Mouse (Mus musculus) CH12.LX (cell line): ENCODE data around the gene Wnt9b. TPM values are rescaled to one million over a fixed set of nuclear protein-coding genes. Genes with fewer than 3 reads are reported as not detected.

Experiments used
- DNase-seq: peaks from one replicate; pipeline ENCODE4 v3.0.0-alpha.2; 2013; ENCODE audit errors: extremely low read depth
- H3K27ac ChIP-seq: 2 replicates; pipeline ENCODE4 v1.5.1; 2012; ENCODE audit warnings: low read depth, mild to moderate bottlenecking, control low read depth, moderate library complexity; ENCODE audit not compliant: insufficient read depth
- H3K27me3 ChIP-seq: replicated peaks from 2 replicates; pipeline ENCODE3; 2012; ENCODE audit warnings: inconsistent platforms
- H3K36me3 ChIP-seq, 2 experiments: replicated peaks in 1 of 2; 2 replicates each; pipeline versions ENCODE3 to v1.6.1; 2012; ENCODE audit warnings: inconsistent platforms in 1 of 2, low read length in 1 of 2, mild to moderate bottlenecking in 1 of 2, mixed read lengths in 1 of 2, moderate library complexity in 1 of 2; ENCODE audit not compliant: control insufficient read depth in 1 of 2, insufficient read depth in 1 of 2
- H3K4me1 ChIP-seq, 2 experiments: 2 replicates each; pipeline ENCODE4 v1.6.1; 2012; ENCODE audit warnings: inconsistent platforms in 1 of 2, moderate library complexity in 1 of 2; ENCODE audit not compliant: insufficient read depth in 2 of 2, control insufficient read depth in 1 of 2
- H3K4me2 ChIP-seq: 2 replicates; pipeline ENCODE4 v1.6.1; 2012; ENCODE audit warnings: low read depth, mild to moderate bottlenecking, control low read depth; ENCODE audit not compliant: poor library complexity, insufficient read depth, severe bottlenecking
- H3K4me3 ChIP-seq, 3 experiments: fragments of 150-350 bp in 1 of 3; sonication (generic) in 1 of 3; replicated peaks in 1 of 3; 2 replicates each; pipeline versions ENCODE3 to v1.5.1; 2011 to 2012; ENCODE audit warnings: low read depth in 2 of 3, low read length in 2 of 3, mild to moderate bottlenecking in 2 of 3, moderate library complexity in 2 of 3, control low read depth in 1 of 3, improper control_type of control experiment in 1 of 3, inconsistent platforms in 1 of 3, mixed read lengths in 1 of 3; ENCODE audit not compliant: poor library complexity in 1 of 3
- H3K79me2 ChIP-seq: replicated peaks from 2 replicates; pipeline ENCODE4 v1.6.1; 2012; ENCODE audit warnings: mild to moderate bottlenecking, moderate library complexity; ENCODE audit not compliant: control insufficient read depth, poor library complexity, insufficient read depth, severe bottlenecking; ENCODE audit errors: extremely low read depth
- H3K9ac ChIP-seq: 2 replicates; pipeline ENCODE4 v1.6.1; 2012; ENCODE audit warnings: low read depth, mild to moderate bottlenecking, control low read depth, moderate library complexity; ENCODE audit not compliant: insufficient read depth
- H3K9me3 ChIP-seq: replicated peaks from 2 replicates; pipeline ENCODE3; 2012; ENCODE audit warnings: low read length, inconsistent platforms, mixed read lengths
- BHLHE40 ChIP-seq: IDR thresholded peaks from 2 replicates; pipeline ENCODE4 v1.6.1; 2011; ENCODE audit warnings: mild to moderate bottlenecking, low read depth, low read length, improper control_type of control experiment
- CHD2 ChIP-seq: IDR thresholded peaks from 2 replicates; pipeline ENCODE4 v1.6.1; 2011; ENCODE audit warnings: low read length, improper control_type of control experiment
- CTCF ChIP-seq, 2 experiments: IDR thresholded peaks in 1 of 2; conservative IDR thresholded peaks in 1 of 2; 2 replicates each; pipeline ENCODE4 v1.5.1; 2011 to 2012; ENCODE audit warnings: low read depth in 2 of 2, low read length in 2 of 2, improper control_type of control experiment in 1 of 2, inconsistent platforms in 1 of 2, mild to moderate bottlenecking in 1 of 2, moderate library complexity in 1 of 2
- ETS1 ChIP-seq: conservative IDR thresholded peaks from 2 replicates; pipeline ENCODE4 v1.6.1; 2012; ENCODE audit warnings: low read depth, mild to moderate bottlenecking, inconsistent platforms, low read length, improper control_type of control experiment, moderate library complexity
- HCFC1 ChIP-seq: IDR thresholded peaks from 2 replicates; pipeline ENCODE4 v1.6.1; 2012; ENCODE audit warnings: low read depth, mild to moderate bottlenecking, inconsistent platforms, low read length, improper control_type of control experiment
- JUND ChIP-seq: conservative IDR thresholded peaks from 2 replicates; pipeline ENCODE4 v1.6.1; 2011; ENCODE audit warnings: low read depth, low read length, improper control_type of control experiment
- KAT2A ChIP-seq: IDR thresholded peaks from 2 replicates; pipeline ENCODE4 v1.6.1; 2012; ENCODE audit warnings: low read length, improper control_type of control experiment, inconsistent platforms; ENCODE audit not compliant: insufficient replicate concordance
- MYC ChIP-seq: IDR thresholded peaks from 2 replicates; pipeline ENCODE4 v1.6.1; 2011; ENCODE audit warnings: low read depth, mild to moderate bottlenecking, improper control_type of control experiment, low read length
- RAD21 ChIP-seq: IDR thresholded peaks from 2 replicates; pipeline ENCODE4 v1.6.1; 2011; ENCODE audit warnings: low read depth, mild to moderate bottlenecking, low read length, improper control_type of control experiment, moderate library complexity
- TBP ChIP-seq: conservative IDR thresholded peaks from 2 replicates; pipeline ENCODE4 v1.6.1; 2011; ENCODE audit warnings: low read depth, low read length, improper control_type of control experiment
- TCF12 ChIP-seq: IDR thresholded peaks from 2 replicates; pipeline ENCODE4 v1.6.1; 2014; ENCODE audit warnings: low read depth, mild to moderate bottlenecking, inconsistent platforms, low read length, improper control_type of control experiment
- UBTF ChIP-seq: IDR thresholded peaks from 2 replicates; pipeline ENCODE4 v1.6.1; 2012; ENCODE audit warnings: low read depth, mild to moderate bottlenecking, inconsistent platforms, low read length, improper control_type of control experiment, moderate library complexity
- ZC3H11A ChIP-seq: IDR thresholded peaks from 2 replicates; pipeline ENCODE4 v1.6.1; 2012; ENCODE audit warnings: low read depth, mild to moderate bottlenecking, inconsistent platforms, low read length, improper control_type of control experiment
- ZNF384 ChIP-seq: IDR thresholded peaks from 2 replicates; pipeline ENCODE4 v1.6.1; 2012; ENCODE audit warnings: low read depth, low read length, improper control_type of control experiment, inconsistent platforms
- dilution Hi-C: fragments of 300-500 bp; cut with MboI; formaldehyde crosslinking; loops from 2 replicates; pipeline ENCODE4 v1.14.3; 2020; ENCODE audit warnings: low sequenced_read_pairs; ENCODE audit not compliant: extremely low pct_unique_long_range_greater_than_20kb, extremely low pct_ligation_motif_present
- in situ Hi-C: fragments of 300-500 bp; cut with MboI; formaldehyde crosslinking; loops from 3 replicates; pipeline ENCODE4 v1.14.3; 2019; ENCODE audit warnings: low sequenced_read_pairs, low pct_ligation_motif_present, low pct_unique_long_range_greater_than_20kb, mixed read lengths
- polyA plus RNA-seq: library from polyadenylated mRNA; unstranded; fragments of >175 nt; gene quantifications from 2 replicates; pipeline ENCODE4 v1.2.1, GENCODE M21; 2012; ENCODE audit warnings: low read depth; ENCODE audit not compliant: insufficient read length
- total RNA-seq, 2 experiments: library from RNA; depleted of rRNA; stranded (reverse); fragments of 300-350 nt in 1 of 2; fragments of >200 nt in 1 of 2; gene quantifications; 2 replicates each; pipeline ENCODE4 v1.2.3; 2012 to 2014

The Wnt9b gene
- total and polyA plus RNA-seq, 3 experiments, result not detected

DNA sequence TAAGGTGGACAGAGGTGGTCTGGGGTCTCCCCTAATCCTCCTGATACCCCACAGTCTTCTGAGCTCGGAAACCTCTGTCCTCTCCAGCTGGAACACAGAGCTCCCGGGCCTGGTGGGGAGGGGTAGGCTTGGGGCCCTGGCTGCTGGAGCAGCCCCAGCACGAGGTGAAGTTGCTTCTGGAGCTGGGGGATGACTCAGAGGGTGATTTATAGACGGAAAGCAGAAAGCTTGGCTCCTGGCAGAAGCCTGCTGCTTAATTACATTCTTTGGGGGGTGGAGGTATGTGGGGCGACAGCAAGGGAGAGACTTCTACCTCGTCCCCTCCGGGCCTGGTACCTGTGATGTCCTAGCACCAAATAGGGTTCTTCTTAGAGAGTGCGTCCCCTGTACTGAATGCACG is 30.5 kb upstream of the Wnt9b start:
- dilution Hi-C loops, result no loop called here
- Histone ChIP-seq H3K4me2 (no peak overlapping the region), H3K27ac (no peak overlapping the region), H3K36me3 (no peaks in the 10 kb centered on the region), H3K79me2 (no peaks in the 10 kb centered on the region), H3K4me3 (no peak overlapping the region), H3K9ac (no peak overlapping the region), H3K4me1 (peaks cover 0 to 28% of the 10 kb centered on the region in 2 experiments; a peak in 2 of 4 replicates), H3K9me3 (peaks cover 20% of the 10 kb centered on the region), H3K27me3 (peaks cover 84% of the 10 kb centered on the region)
- in situ Hi-C loops, result no loop called here
- no peak for DNase-seq
- no peak for TF ChIP-seq TCF12
- TF ChIP-seq JUND, result no peak
- no peak for TF ChIP-seq ZNF384
- TF ChIP-seq ZC3H11A, result no peak
- TF ChIP-seq KAT2A, result no peak
- TF ChIP-seq TBP, result no peak
- TF ChIP-seq CHD2, result no peak
- TF ChIP-seq RAD21, result no peak
- no peak for TF ChIP-seq MYC
- TF ChIP-seq UBTF, result no peak
- no peak for TF ChIP-seq ETS1

DNA sequence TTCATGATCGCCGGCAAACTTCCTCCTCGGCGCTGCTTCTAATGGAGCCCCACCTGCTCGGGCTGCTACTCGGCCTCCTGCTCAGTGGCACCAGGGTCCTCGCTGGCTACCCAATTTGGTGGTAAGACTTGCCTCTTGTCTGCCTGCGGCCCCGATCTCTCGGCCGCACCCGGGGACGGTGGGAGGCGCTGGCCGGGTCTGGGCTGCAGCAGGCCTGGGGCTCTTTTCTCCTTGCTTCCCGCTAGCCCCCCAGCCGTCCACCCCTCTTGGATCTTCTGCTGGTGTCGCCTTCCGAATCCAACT is 24.6 kb upstream of the Wnt9b start:
- DNase-seq, result no peak
- Histone ChIP-seq H3K9me3 (peaks cover 22% of the 10 kb centered on the region), H3K4me2 (peak overlapping the region; percentile 63; the same call in 1 of the 2 replicates), H3K36me3 (no peaks in the 10 kb centered on the region)
- in situ Hi-C loops, result loop anchor here (5.0 kb wide), 1 partner anchor 138 kb away; no protein-coding TSS in a partner anchor
- TF ChIP-seq HCFC1 (no peak), MYC (no peak)
- TF ChIP-seq, all 38 proteins: peak for 0
- peaks cover 81% of the 10 kb centered on the region for H3K27me3 ChIP-seq
- H3K79me2 ChIP-seq, result no peaks in the 10 kb centered on the region
- H3K4me1 ChIP-seq, result peaks cover 8 to 59% of the 10 kb centered on the region in 2 experiments
- dilution Hi-C loops, result no loop called here
- H3K9ac ChIP-seq, result no peak overlapping the region
- no peak overlapping the region for H3K27ac ChIP-seq
- H3K4me3 ChIP-seq, result no peak overlapping the region

DNA sequence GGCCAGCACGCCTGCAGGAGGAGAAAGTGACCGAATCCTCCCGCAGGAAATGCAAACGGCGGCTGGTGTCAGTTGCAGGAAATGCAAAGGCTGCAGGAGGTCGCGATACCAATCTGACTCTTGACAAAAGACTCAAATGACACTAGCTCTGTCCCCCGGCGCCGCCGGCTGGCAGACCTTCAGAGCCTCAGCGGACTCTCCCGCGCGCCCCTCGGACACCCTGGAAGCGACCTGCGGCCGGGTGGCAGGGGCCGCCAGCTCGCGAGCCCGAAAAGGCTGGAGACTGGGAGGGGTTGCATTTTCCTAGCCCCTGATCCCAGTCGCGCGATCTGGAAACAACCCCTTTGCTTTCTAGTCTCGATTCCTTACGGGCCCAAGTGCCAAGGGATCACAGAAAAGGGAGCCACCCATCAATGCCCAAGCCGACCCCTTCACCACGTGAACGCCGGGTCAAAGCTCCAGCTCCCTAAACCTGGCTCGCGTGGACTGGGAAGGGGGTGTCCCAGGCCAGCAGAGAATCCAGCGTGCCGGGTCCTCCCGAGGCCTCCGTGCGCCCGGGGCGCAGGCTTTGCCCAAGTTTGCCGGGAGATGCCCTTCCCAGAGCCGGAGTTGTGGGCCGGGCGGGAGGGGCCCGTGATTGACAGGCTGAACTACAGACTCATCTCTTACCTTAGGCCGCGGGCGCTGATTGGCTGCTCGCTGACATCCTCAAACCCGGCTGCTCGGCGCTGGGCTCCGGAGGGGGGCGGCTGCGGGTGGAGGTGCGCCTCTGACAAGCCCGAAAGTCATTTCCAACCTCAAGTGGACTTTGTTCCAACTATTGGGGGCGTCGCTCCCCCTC is 24.0 kb upstream of the Wnt9b start, which contains the start of gene Wnt3:
Wnt3 (plus strand) TSS at position 764 of the 841 bp plus-strand sequence.
- peaks cover 22% of the 10 kb centered on the region for H3K9me3 ChIP-seq
- peaks cover 8 to 60% of the 10 kb centered on the region in 2 experiments for H3K4me1 ChIP-seq
- in situ Hi-C loops (loop anchor here (5.0 kb wide), 1 partner anchor 139 kb away; no protein-coding TSS in a partner anchor), dilution Hi-C loops (no loop called here)
- H3K27ac ChIP-seq, result no peak within 1 kb of the TSS
- no peak within 1 kb of the TSS for H3K9ac ChIP-seq
- DNase-seq, result no peak
- TF ChIP-seq TCF12, result peak; percentile 34; the same call in 1 of the 2 replicates
- TF ChIP-seq BHLHE40, result peak; percentile 22; the same call in 1 of the 2 replicates
- no peak for TF ChIP-seq CTCF (conservative IDR thresholded peaks at IDR 0.05 in 1 of 2, IDR thresholded peaks at IDR 0.05 in 1 of 2; ENCODE audit: low read depth in 2 of 2, low read length in 2 of 2)
- H3K4me2 ChIP-seq, result peak within 1 kb of the TSS; percentile 63
- H3K27me3 ChIP-seq, result peaks cover 84% of the 10 kb centered on the region
- H3K36me3 ChIP-seq, result no peaks in the 10 kb centered on the region
- H3K4me3 ChIP-seq, result peak within 1 kb of the TSS in 1 of 3 experiments; percentile 2
- H3K79me2 ChIP-seq, result no peaks in the 10 kb centered on the region
